Mouse (Mus musculus) lung, postnatal 36 days (tissue): Measurements from ENCODE around the gene Zfp46.

Experiments used
- DNase-seq: peaks from one replicate; pipeline ENCODE4 v3.0.0; 2022; ENCODE audit warnings: mixed read lengths

Zfp46 gene

DNA sequence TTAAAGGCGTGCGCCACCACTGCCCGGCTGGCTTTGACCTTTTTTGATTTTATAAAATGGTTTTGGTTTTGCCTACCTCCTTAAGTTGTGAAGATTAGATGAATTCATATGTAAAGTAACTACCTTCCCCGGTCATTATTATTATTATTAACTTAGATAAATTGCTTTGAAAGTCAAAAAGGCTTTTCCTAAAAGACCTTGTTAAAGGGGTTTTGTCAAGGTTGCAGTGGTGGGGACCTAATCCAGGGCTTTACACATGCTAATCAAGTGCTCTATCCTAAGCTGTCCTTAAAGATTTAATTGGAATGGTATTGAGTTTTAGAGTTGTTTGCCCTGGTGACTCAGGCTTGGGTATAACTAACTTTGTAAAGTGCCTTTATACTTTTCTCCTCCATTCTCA is 33.2 kb downstream of the Zfp46 start:
- DNase-seq = no peak

DNA sequence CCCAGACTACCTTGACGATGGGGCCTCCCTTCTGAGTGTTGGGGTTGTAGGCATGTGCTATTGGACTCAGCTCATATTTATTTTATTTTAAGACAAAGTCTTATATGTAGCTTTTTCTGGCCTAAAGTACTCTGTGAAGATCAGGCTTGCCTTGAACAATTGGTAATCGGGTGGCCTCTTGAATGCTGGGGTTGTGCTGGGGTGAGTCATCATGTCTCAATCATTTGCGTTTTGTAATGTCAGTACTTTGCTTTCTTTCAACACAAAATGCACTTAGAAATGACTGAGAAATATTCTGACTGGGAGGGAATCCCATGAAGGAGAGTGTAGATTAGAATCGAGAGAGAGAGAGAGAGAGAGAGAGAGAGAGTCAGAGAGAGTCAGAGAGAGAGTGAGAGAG is 35.5 kb downstream of the Zfp46 start:
- DNase-seq = no peak

DNA sequence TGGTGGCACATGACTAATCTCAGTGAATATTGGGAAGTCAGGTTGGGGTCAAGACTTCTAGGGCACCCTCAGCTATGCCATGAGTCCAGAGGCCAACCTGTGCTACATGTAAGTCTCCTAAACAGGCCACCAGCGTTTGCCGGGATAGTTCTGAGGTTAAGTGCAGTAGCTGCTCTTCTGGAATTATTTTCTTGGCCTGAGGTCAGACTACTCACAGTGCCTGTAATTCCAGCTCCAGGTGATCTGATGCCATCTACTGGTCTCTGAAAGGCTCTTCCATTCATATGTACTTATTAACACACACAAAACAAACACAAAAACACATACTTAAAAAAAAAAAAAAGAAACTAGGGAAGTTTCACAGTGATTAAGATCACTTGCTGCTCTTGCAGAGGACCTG is 39.7 kb downstream of the Zfp46 start:
- DNase-seq = peak; percentile 66

DNA sequence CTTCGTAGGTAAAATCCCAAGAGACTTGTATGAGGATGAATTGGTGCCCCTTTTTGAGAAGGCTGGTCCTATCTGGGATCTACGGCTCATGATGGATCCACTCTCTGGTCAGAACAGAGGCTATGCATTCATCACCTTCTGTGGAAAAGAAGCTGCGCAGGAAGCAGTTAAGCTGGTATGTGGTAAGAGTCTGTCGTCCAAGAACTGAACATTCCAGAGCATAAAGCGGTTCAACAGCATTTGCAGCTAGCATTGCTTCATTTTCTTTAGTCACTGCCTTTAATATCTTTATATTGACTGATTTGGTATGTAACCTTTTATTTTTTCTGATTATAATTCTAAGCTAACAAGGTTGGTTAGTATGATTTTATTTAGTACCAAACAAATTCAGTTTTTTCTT is 42.8 kb downstream of the Zfp46 start:
- no peak for DNase-seq

DNA sequence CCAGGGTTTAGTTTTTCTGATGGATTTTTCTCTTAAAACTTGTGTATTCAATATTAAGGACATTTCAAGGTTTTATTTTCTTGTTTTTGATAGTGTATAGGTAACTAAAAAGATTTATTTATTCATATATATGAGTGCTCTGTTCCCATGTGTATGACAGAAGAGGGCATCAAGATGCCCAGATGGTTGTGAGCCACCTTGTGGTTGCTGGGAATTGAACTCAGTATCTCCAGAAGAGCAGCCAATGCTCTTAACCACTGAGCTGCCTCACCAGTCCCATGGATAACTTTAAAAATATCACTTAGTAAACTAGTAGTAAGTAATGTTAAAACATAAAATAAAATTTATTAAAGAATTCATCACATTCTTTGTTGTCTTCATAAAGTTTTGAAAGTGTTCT is 43.6 kb downstream of the Zfp46 start:
- DNase-seq = peak; percentile 10

DNA sequence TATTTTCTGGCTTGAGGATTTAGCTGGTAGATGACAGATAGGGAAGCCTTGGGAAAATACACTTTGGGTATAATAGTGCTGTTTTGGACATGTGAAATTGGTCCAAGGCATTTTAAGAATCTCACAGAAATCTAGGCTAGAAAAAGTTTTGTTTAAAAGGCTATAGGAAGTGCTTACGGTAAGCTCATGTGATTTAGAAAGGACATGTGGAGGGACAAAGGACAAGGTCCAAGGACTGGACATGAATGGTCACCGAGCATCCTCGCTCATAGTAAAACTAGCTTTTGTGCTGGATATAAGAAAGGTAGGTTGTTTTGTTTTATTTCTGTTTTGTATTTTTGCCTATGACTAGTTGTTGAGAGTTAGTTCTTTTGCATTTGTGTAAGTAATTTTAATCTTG is 47.2 kb downstream of the Zfp46 start:
- DNase-seq = no peak

DNA sequence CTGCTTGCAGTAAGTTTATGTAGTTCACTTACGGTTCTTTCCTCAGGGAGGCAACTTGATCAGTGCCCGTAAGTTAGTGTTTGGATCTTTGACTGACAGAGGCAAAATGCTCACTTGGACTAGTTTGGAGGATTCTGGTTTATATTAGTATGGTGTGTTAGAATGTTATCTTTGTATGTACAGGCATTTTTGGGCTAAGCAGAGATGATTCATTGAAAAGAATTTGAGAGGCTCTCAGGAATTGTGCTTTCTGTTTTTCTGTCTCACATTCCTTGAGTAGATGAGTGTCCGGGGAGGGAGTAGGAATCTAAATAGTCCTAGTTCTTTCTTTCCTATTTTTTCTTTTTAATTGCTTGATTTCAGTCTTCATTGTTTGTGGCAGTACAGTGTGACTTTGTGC is 48.7 kb downstream of the Zfp46 start:
- no peak for DNase-seq

DNA sequence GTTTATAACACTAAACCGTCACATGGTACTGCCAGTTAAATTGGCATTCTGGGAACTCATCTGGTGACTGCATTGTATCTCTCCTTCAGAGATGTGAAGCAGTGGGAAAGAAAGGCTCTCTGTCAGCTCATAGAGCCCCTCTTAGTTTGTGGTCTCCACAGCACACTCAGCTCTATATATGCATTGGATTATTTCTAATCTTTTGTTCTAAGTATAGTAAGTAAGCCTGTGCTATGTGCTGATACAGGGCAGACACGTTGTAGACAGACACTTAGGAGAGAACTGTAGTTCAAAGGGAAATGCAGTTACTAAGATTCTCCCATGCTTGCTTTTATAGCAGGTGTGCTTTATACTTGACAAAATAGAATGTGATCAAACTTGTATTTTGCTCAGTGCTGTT is 50.6 kb downstream of the Zfp46 start:
- no peak for DNase-seq

DNA sequence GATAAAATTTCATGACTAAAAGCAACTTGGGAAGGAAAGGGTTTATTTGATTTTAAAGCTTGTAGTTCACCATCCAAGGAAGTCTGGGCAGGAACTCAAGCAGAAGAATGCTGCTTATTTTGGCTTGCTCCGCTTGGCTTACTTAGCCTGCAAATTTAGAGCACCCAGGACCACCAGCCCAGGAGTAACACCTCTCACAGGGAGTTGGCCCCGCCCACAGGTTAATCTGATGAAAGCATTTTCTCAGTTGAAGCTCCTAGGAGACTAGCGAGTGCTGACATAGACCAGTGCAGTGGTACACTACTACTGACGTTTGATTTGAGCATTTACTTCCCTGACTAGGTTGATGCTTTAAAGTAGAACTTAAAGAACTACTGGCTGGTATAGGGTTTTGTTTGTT is 52.6 kb downstream of the Zfp46 start:
- DNase-seq = no peak
